Mouse (Mus musculus): ENCODE measurements around the gene Frk. TPM values are rescaled to one million over a fixed set of nuclear protein-coding genes. Genes with fewer than 3 reads are reported as not detected.
"Not testable (repeated sequence)": the region's sequence is repeated elsewhere in the genome, so short reads cannot be mapped to it uniquely, and the experiment has no call there.

Gene Frk
- polyA plus RNA-seq, 1 experiment from 2014 or later: 1.6 TPM

DNA sequence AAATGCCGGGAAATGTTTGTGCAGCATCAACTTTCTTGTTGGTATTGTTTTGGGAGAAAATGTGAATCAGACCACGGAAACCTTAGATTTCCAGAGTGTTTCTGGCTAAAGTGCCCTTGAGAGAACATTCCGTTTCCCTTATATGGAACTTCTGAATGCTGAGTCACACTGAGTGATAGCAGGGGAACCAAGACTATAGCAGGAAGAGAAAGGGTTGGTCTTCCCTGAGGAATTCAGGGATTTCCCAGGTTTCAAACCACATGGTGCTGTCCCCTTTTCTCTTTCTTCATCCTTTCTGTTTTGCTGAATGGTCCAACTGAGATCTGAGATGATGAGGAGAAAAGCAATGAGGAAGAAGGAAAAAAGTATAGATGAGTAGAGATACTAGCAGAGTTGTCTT lies 135.3 kb downstream of the Frk start:
- ATAC-seq: no peak
- WGBS (ENCODE audit: insufficient replicate concordance): 42% methylated on average over 3 of the region's 3 CpGs
- H3K36me3 ChIP-seq: no peaks in the 10 kb centered on the region
- H3K4me2 ChIP-seq: no peak overlapping the region
- no peaks in the 10 kb centered on the region for H3K4me1 ChIP-seq
- no peak overlapping the region for H3K27ac ChIP-seq
- H3K4me3 ChIP-seq: no peak overlapping the region
- no peaks in the 10 kb centered on the region for H3K9me3 ChIP-seq (replicated peaks)
- H3K9ac ChIP-seq: no peak overlapping the region
- H3K27me3 ChIP-seq (replicated peaks): no peaks in the 10 kb centered on the region

DNA sequence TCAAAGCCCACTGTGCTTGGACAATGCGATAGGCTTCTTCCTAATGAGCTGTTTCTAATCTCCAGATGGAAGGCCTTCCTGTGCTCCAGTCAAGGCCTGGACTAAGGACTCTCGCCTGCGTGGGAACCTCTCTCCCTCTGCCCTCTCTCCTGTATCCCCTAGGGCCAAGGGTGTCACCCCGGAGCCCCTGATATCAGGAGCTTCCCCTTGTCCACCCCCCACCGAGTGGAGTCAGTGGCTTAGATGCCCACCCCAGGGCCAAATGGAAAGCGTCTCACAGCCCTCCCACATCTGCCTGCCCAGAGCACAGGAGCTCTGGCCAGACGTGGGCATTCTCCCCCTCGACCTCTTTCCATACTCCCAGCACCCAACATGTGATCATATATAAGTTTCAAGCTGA lies 137.3 kb downstream of the Frk start:
- not testable (repeated sequence) for H3K27ac ChIP-seq; H3K4me3 ChIP-seq; H3K9me3 ChIP-seq (replicated peaks); H3K9ac ChIP-seq; H3K36me3 ChIP-seq; ATAC-seq; H3K27me3 ChIP-seq (replicated peaks); H3K4me2 ChIP-seq; H3K4me1 ChIP-seq
- 64% methylated on average over 8 of the region's 8 CpGs for WGBS (ENCODE audit: insufficient replicate concordance)

DNA sequence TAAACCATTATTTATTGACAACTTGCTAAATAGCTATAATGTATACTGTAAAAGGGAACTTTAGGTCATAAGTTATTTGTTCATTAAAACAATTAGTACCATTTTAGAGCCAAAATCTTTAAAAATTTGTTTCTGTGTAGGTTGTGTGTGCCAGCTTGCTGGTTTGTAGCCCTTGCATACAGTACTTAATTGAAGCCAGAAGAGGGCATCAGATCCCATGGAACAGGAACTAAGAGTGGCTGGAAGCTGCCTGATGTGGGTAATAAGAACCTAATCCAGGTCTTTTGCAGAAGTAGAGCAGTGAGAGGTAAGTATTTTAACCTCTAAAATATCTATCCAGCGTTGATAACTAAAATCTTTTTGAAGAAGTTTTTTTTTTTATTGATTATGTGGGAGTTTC lies 155.0 kb downstream of the Frk start:
- Histone ChIP-seq H3K27me3 (replicated peaks) (no peaks in the 10 kb centered on the region), H3K27ac (no peak overlapping the region), H3K9ac (no peak overlapping the region), H3K36me3 (no peaks in the 10 kb centered on the region), H3K9me3 (replicated peaks) (no peaks in the 10 kb centered on the region), H3K4me2 (no peak overlapping the region), H3K4me3 (no peak overlapping the region), H3K4me1 (no peaks in the 10 kb centered on the region)
- WGBS (ENCODE audit: insufficient replicate concordance): 45% methylated on average over 1 of the region's 1 CpGs
- ATAC-seq: no peak

Other genes starting within 250 kb of the Frk start
- gene Tspyl1, start 201.2 kb upstream of the Frk start, polyA plus RNA-seq (2016; fragmentation: Nextera tagmentation; extraction: Ambion mirVana): 40.3 and 40.9 TPM in 2 replicates
- 1.5 and 2.1 TPM in 2 replicates for gene Tspyl4, start 186.0 kb upstream of the Frk start, polyA plus RNA-seq (2016; fragmentation: Nextera tagmentation; extraction: Ambion mirVana)
- gene Col10a1, start 93.4 kb upstream of the Frk start, polyA plus RNA-seq (2016; fragmentation: Nextera tagmentation; extraction: Ambion mirVana): 0.06 and 0.14 TPM in 2 replicates
- 10.1 and 13.0 TPM in 2 replicates for gene Nt5dc1, start 64.8 kb upstream of the Frk start, polyA plus RNA-seq (2016; fragmentation: Nextera tagmentation; extraction: Ambion mirVana)

Measured in liver, embryonic 12.5 days (tissue).